Mouse (Mus musculus) stomach, postnatal 0 days (tissue): ENCODE data around the gene Polr2a.

ENCODE experiments used
- CTCF ChIP-seq: IDR thresholded peaks from 2 replicates; pipeline ENCODE4 v1.5.1; 2016; ENCODE audit warnings: antibody characterized with exemption, low read depth, mild to moderate bottlenecking, moderate library complexity
- EP300 ChIP-seq: optimal IDR thresholded peaks from 2 replicates; pipeline ENCODE3; 2016; ENCODE audit warnings: antibody characterized with exemption

DNA sequence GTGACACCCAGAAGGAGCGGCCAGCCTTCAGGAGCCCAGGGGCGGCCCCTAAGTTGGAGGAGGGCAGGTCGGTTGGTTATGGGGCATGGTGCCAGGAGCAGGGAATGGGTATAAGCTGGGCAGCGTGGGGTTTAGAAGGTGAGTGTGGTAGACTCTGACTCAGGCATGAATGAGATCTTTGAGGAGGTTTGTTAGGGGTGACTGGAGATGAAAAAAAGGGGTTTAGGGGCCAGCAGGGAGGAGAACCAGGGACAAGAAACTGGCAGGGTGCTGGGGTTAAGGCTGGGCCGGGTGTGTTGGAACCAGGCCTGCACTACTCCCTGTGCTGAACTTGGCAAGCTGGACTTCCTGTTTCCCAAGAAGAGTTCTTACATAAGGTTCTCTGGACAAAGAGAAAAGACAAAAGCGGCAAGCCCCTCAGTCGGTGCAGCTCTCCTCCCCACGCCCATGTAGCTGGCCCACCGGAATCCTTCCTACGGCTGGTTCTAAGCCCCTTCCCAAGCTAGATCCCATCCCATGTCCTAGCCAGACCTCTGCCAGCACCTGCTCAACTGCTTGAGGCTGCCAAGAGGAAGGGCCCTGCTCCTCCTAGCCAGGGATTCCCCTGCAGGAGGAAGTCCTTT lies 72.8 kb downstream of the Polr2a start, which contains the start of gene Tnfsf13:
- no peak for TF ChIP-seq CTCF
- TF ChIP-seq EP300 = no peak
